Comparison of ENCODE assay signal across 8 mouse cellular contexts in genomic region chr4:105169093-105169571, GRCm38 (mm10). TPM values are rescaled to one million over a fixed set of nuclear protein-coding genes. Genes with fewer than 3 reads are reported as not detected.
A peak's percentile ranks its signal among the peaks of the same experiment; 100 is the strongest.
DNase-seq lines count a peak whose midpoint lies in the region; ATAC-seq and TF ChIP-seq lines count a peak whose summit lies in the region.

No protein-coding gene starts in this region.

- H3K9ac ChIP-seq in forebrain, embryonic 13.5 days, result 0 out of 2 replicates have a peak overlapping the region, but pooled peaks have one; percentile 45
- no peak overlapping the region for H3K9ac ChIP-seq in lung, embryonic 16.5 days (ENCODE audit: low read length)
- no peak overlapping the region for H3K9ac ChIP-seq in neural tube, embryonic 11.5 days (ENCODE audit: low read length)
- no peak overlapping the region for H3K9ac ChIP-seq in heart, embryonic 11.5 days (ENCODE audit: low read depth, low read length)

- H3K9me3 ChIP-seq in forebrain, embryonic 13.5 days (replicated peaks), result no peaks in the 10 kb centered on the region
- no peaks in the 10 kb centered on the region for H3K9me3 ChIP-seq in lung, embryonic 16.5 days (ENCODE audit: control insufficient read depth, low read length)
- no peaks in the 10 kb centered on the region for H3K9me3 ChIP-seq in neural tube, embryonic 11.5 days (ENCODE audit: control insufficient read depth, low read length)
- no peaks in the 10 kb centered on the region for H3K9me3 ChIP-seq in heart, embryonic 11.5 days (replicated peaks; ENCODE audit: control insufficient read depth, low read length)

- peaks cover 65% of the 10 kb centered on the region for H3K4me1 ChIP-seq in forebrain, embryonic 13.5 days
- H3K4me1 ChIP-seq in lung, embryonic 16.5 days (replicated peaks; ENCODE audit: control insufficient read depth, insufficient read depth, low read length), result peaks cover 20% of the 10 kb centered on the region
- peaks cover 23% of the 10 kb centered on the region; the same call in 1 of the 2 replicates for H3K4me1 ChIP-seq in neural tube, embryonic 11.5 days (ENCODE audit: control insufficient read depth, insufficient read depth, low read length)
- H3K4me1 ChIP-seq in thymus, adult 2 months (replicated peaks; ENCODE audit: control insufficient read depth, insufficient read depth, low read length), result no peaks in the 10 kb centered on the region
- peaks cover 12% of the 10 kb centered on the region; the same call in 1 of the 2 replicates for H3K4me1 ChIP-seq in heart, embryonic 11.5 days (ENCODE audit: control insufficient read depth, insufficient read depth, low read length)

- peaks cover 11% of the 10 kb centered on the region for H3K36me3 ChIP-seq in forebrain, embryonic 13.5 days (ENCODE audit: poor library complexity, severe bottlenecking)
- H3K36me3 ChIP-seq in lung, embryonic 16.5 days (ENCODE audit: control insufficient read depth, insufficient read depth, low read length), result peaks cover 5% of the 10 kb centered on the region; the same call in 1 of the 2 replicates
- no peaks in the 10 kb centered on the region for H3K36me3 ChIP-seq in neural tube, embryonic 11.5 days (ENCODE audit: control insufficient read depth, insufficient read depth, low read length)
- no peaks in the 10 kb centered on the region for H3K36me3 ChIP-seq in thymus, adult 2 months (ENCODE audit: control insufficient read depth, insufficient read depth, low read length)
- H3K36me3 ChIP-seq in heart, embryonic 11.5 days (ENCODE audit: control insufficient read depth, insufficient read depth, low read length), result peaks cover 5% of the 10 kb centered on the region; the same call in 1 of the 2 replicates

- TF ChIP-seq CTCF in layer of hippocampus, adult 2 months (conservative IDR thresholded peaks at IDR 0.05), result no peak
- no peak for TF ChIP-seq CTCF in thymus, adult 2 months (IDR thresholded peaks at IDR 0.05; ENCODE audit: borderline replicate concordance, control insufficient read depth, extremely low read depth, insufficient read depth, low read length, poor library complexity)

- H3K4me2 ChIP-seq in forebrain, embryonic 13.5 days, result peak overlapping the region; percentile 53
- H3K4me2 ChIP-seq in lung, embryonic 16.5 days (ENCODE audit: low read depth, low read length), result no peak overlapping the region; the same call in 1 of the 2 replicates
- H3K4me2 ChIP-seq in neural tube, embryonic 11.5 days (ENCODE audit: low read depth), result no peak overlapping the region
- H3K4me2 ChIP-seq in heart, embryonic 11.5 days, result no peak overlapping the region

- TF ChIP-seq POLR2A in thymus, adult 2 months (IDR thresholded peaks at IDR 0.05; ENCODE audit: control insufficient read depth, extremely low read depth, insufficient read depth, low read length, poor library complexity), result no peak

- no peak for DNase-seq in layer of hippocampus, adult 2 months (ENCODE audit: low spot score in 2 of 2)
- no peak for DNase-seq in layer of hippocampus, postnatal 25 days (ENCODE audit: extremely low spot score in 1 of 2, low spot score in 1 of 2)
- DNase-seq in neural tube, embryonic 11.5 days (ENCODE audit: low spot score), result peak; percentile 50
- no peak for DNase-seq in thymus, adult 2 months
- DNase-seq in c-Kit-positive CD71-positive TER-119-positive erythroid progenitor cells, embryonic 14.5 days (ENCODE audit: low spot score), result no peak

- H3K4me3 ChIP-seq in layer of hippocampus, adult 2 months, result 0 out of 2 replicates have a peak overlapping the region, but pooled peaks have one; percentile 4
- H3K4me3 ChIP-seq in forebrain, embryonic 13.5 days, result 0 out of 2 replicates have a peak overlapping the region, but pooled peaks have one; percentile 1
- no peak overlapping the region for H3K4me3 ChIP-seq in lung, embryonic 16.5 days (ENCODE audit: low read length)
- H3K4me3 ChIP-seq in neural tube, embryonic 11.5 days (ENCODE audit: low read depth, low read length), result no peak overlapping the region
- no peak overlapping the region for H3K4me3 ChIP-seq in thymus, adult 2 months (ENCODE audit: control insufficient read depth, insufficient read depth, low read length)
- no peak overlapping the region for H3K4me3 ChIP-seq in heart, embryonic 11.5 days (ENCODE audit: low read depth, low read length)

- no peak for ATAC-seq in forebrain, embryonic 13.5 days
- peak; percentile 49 for ATAC-seq in lung, embryonic 16.5 days (ENCODE audit: low read depth)
- no peak for ATAC-seq in neural tube, embryonic 11.5 days (ENCODE audit: insufficient read depth, low FRiP score, low TSS enrichment)
- no peak for ATAC-seq in heart, embryonic 11.5 days (replicated peaks; ENCODE audit: insufficient number of reproducible peaks, low FRiP score, low TSS enrichment)

- H3K27me3 ChIP-seq in forebrain, embryonic 13.5 days, result no peaks in the 10 kb centered on the region
- no peaks in the 10 kb centered on the region for H3K27me3 ChIP-seq in lung, embryonic 16.5 days (ENCODE audit: control insufficient read depth, insufficient read depth, low read depth, low read length)
- H3K27me3 ChIP-seq in neural tube, embryonic 11.5 days (ENCODE audit: control insufficient read depth, insufficient read depth, low read length), result no peaks in the 10 kb centered on the region
- no peaks in the 10 kb centered on the region for H3K27me3 ChIP-seq in thymus, adult 2 months (ENCODE audit: control insufficient read depth, insufficient read depth, low read length)
- 0 out of 2 replicates have a peak, but pooled peaks cover 2% of the 10 kb centered on the region for H3K27me3 ChIP-seq in heart, embryonic 11.5 days (ENCODE audit: control insufficient read depth, insufficient read depth, low read length)

- peak overlapping the region; percentile 80 for H3K27ac ChIP-seq in layer of hippocampus, adult 2 months
- peak overlapping the region; percentile 94 for H3K27ac ChIP-seq in forebrain, embryonic 13.5 days
- no peak overlapping the region for H3K27ac ChIP-seq in lung, embryonic 16.5 days (ENCODE audit: low read length)
- H3K27ac ChIP-seq in neural tube, embryonic 11.5 days (ENCODE audit: low read depth, low read length), result peak overlapping the region; percentile 87
- H3K27ac ChIP-seq in thymus, adult 2 months (ENCODE audit: control insufficient read depth, insufficient read depth, low read length), result no peak overlapping the region
- H3K27ac ChIP-seq in heart, embryonic 11.5 days (ENCODE audit: low read depth, low read length), result no peak overlapping the region

- 7% methylated on average over 7 of the region's 7 CpGs for WGBS in forebrain, embryonic 13.5 days
- 35% methylated on average over 7 of the region's 7 CpGs for WGBS in lung, embryonic 16.5 days
- 26% methylated on average over 7 of the region's 7 CpGs for WGBS in neural tube, embryonic 11.5 days
- WGBS in thymus, adult 2 months, result 30% methylated on average over 7 of the region's 7 CpGs
- 64% methylated on average over 7 of the region's 7 CpGs for WGBS in heart, embryonic 11.5 days (ENCODE audit: insufficient replicate concordance)

RNA-seq across cellular contexts. Expression of gene Plpp3, which starts 12.0 kb away (rescaled TPM):
- total RNA-seq in layer of hippocampus, adult 2 months (2021), result 100 to 1,000 TPM; 197 to 198 TPM
- 100 to 1,000 TPM; 202 to 209 TPM for total RNA-seq in layer of hippocampus, postnatal 25 days (2021)
- 85.7 and 87.9 TPM in 2 replicates for polyA plus RNA-seq in forebrain, embryonic 13.5 days (2015; fragmentation: Nextera tagmentation; extraction: Ambion mirVana)
- 92.1 and 94.2 TPM in 2 replicates for polyA plus RNA-seq in lung, embryonic 16.5 days (2015; fragmentation: Nextera tagmentation; extraction: Ambion mirVana)
- polyA plus RNA-seq in neural tube, embryonic 11.5 days (2014; fragmentation: Nextera tagmentation; extraction: Ambion mirVana), result 48.3 and 48.9 TPM in 2 replicates
- 20.1 and 23.3 TPM in 2 replicates for polyA plus RNA-seq in thymus, adult 2 months (2012; rRNA removed)
- 23.8 and 25.7 TPM in 2 replicates for polyA plus RNA-seq in heart, embryonic 11.5 days (2014; fragmentation: Nextera tagmentation; extraction: Ambion mirVana)

RNA-seq across cellular contexts. Expression of gene Prkaa2, which starts 59.4 kb away (rescaled TPM):
- total RNA-seq in layer of hippocampus, adult 2 months (2021), result 10 to 100 TPM; 16.6 to 18.0 TPM
- total RNA-seq in layer of hippocampus, postnatal 25 days (2021), result 10 to 100 TPM; 16.3 to 18.6 TPM
- polyA plus RNA-seq in forebrain, embryonic 13.5 days (2015; fragmentation: Nextera tagmentation; extraction: Ambion mirVana), result 6.2 and 7.1 TPM in 2 replicates
- 2.1 and 2.8 TPM in 2 replicates for polyA plus RNA-seq in lung, embryonic 16.5 days (2015; fragmentation: Nextera tagmentation; extraction: Ambion mirVana)
- polyA plus RNA-seq in neural tube, embryonic 11.5 days (2014; fragmentation: Nextera tagmentation; extraction: Ambion mirVana), result 5.0 and 5.7 TPM in 2 replicates
- 0.89 and 1.7 TPM in 2 replicates for polyA plus RNA-seq in thymus, adult 2 months (2012; rRNA removed)
- 38.8 and 49.1 TPM in 2 replicates for polyA plus RNA-seq in heart, embryonic 11.5 days (2014; fragmentation: Nextera tagmentation; extraction: Ambion mirVana)

Comparison
In these comparisons a context has a peak if more than half of its experiments do, and no peak if none do; other contexts are left out.
1. H3K27ac ChIP-seq: peak in layer of hippocampus, adult 2 months (single experiment), forebrain, embryonic 13.5 days (single experiment) and neural tube, embryonic 11.5 days (single experiment); none in lung, embryonic 16.5 days (single experiment), thymus, adult 2 months (single experiment) and heart, embryonic 11.5 days (single experiment).
2. H3K4me3 ChIP-seq: peak in layer of hippocampus, adult 2 months (single experiment) and forebrain, embryonic 13.5 days (single experiment); none in lung, embryonic 16.5 days (single experiment), neural tube, embryonic 11.5 days (single experiment), thymus, adult 2 months (single experiment) and heart, embryonic 11.5 days (single experiment).